Mouse (Mus musculus) embryonic facial prominence, embryonic 15.5 days (tissue): ENCODE measurements around the gene Dact3. TPM values are rescaled to one million over a fixed set of nuclear protein-coding genes. Genes with fewer than 3 reads are reported as not detected.

ENCODE experiments used
- ATAC-seq: fragments of 200-750 bp; cut with Nextera tagmentation; 2 replicates; pipeline ENCODE4 v1.8.0; 2017; ENCODE audit warnings: low read depth, moderate TSS enrichment; ENCODE audit not compliant: insufficient number of reproducible peaks, low FRiP score, low TSS enrichment
- H3K27ac ChIP-seq: fragments of 300-500 bp; sonication (generic); replicated peaks from 2 replicates; pipeline ENCODE4 v1.5.1; 2015; ENCODE audit warnings: mild to moderate bottlenecking, inconsistent platforms
- H3K27me3 ChIP-seq: fragments of 300-500 bp; sonication (generic); 2 replicates; pipeline ENCODE4 v1.6.1; 2015; ENCODE audit warnings: inconsistent platforms
- H3K36me3 ChIP-seq: fragments of 300-500 bp; sonication (generic); 2 replicates; pipeline ENCODE4 v1.6.1; 2015; ENCODE audit warnings: mild to moderate bottlenecking, inconsistent platforms
- H3K4me1 ChIP-seq: fragments of 300-500 bp; sonication (generic); 2 replicates; pipeline ENCODE4 v1.6.1; 2015; ENCODE audit warnings: inconsistent platforms
- H3K4me2 ChIP-seq: fragments of 300-500 bp; sonication (generic); replicated peaks from 2 replicates; pipeline ENCODE4 v1.6.1; 2015; ENCODE audit warnings: mild to moderate bottlenecking, inconsistent platforms
- H3K4me3 ChIP-seq: fragments of 300-500 bp; sonication (generic); replicated peaks from 2 replicates; pipeline ENCODE4 v1.5.1; 2015; ENCODE audit warnings: mild to moderate bottlenecking, inconsistent platforms
- H3K9ac ChIP-seq: fragments of 300-500 bp; sonication (generic); 2 replicates; pipeline ENCODE4 v1.6.1; 2015; ENCODE audit warnings: inconsistent platforms
- H3K9me3 ChIP-seq: fragments of 300-500 bp; sonication (generic); replicated peaks from 2 replicates; pipeline ENCODE4 v1.6.1; 2016; ENCODE audit warnings: inconsistent platforms
- WGBS: fragments of 180-500 bp; shearing (Covaris S2); methylation state at CpG from one replicate; pipeline ENCODE4 v1.1.7; 2015; 5-methylcytosine and 5-hydroxymethylcytosine counted together
- polyA plus RNA-seq: library from polyadenylated mRNA; unstranded; fragments of >200 nt; fragmentation: Nextera tagmentation; extraction: Ambion mirVana; gene quantifications from 2 replicates; pipeline ENCODE4 v1.2.1, GENCODE M21; 2015

Gene Dact3
- polyA plus RNA-seq, 1 experiment from 2014 or later = 5.4 TPM

GRCm38 (mm10) chr7:16842645-16843063 is 32.5 kb upstream of the Dact3 start, which contains the start of gene Prkd2:
TSS of gene Prkd2 (plus strand) at chr7:16842902.
- ATAC-seq = peak; percentile 87
- Histone ChIP-seq H3K36me3 (peaks cover 42% of the 10 kb centered on the region), H3K9ac (peak within 1 kb of the TSS; percentile 79), H3K9me3 (no peaks in the 10 kb centered on the region), H3K4me2 (peak within 1 kb of the TSS; percentile 93), H3K4me1 (peaks cover 33% of the 10 kb centered on the region), H3K27ac (peak within 1 kb of the TSS; percentile 94), H3K4me3 (peak within 1 kb of the TSS; percentile 65), H3K27me3 (no peaks in the 10 kb centered on the region)
- 1% methylated on average over 32 of the region's 32 CpGs for WGBS

- Histone ChIP-seq H3K27ac (peak overlapping the region; percentile 94), H3K27me3 (no peaks in the 10 kb centered on the region), H3K36me3 (peaks cover 32% of the 10 kb centered on the region), H3K4me3 (peak overlapping the region; percentile 65), H3K4me2 (peak overlapping the region; percentile 93), H3K9me3 (no peaks in the 10 kb centered on the region), H3K4me1 (peaks cover 33% of the 10 kb centered on the region), H3K9ac (peak overlapping the region; percentile 79)
- ATAC-seq = peak; percentile 39; the same call in 1 of the 2 replicates
- WGBS = under 1% methylated on average over 33 of the region's 33 CpGs
Measured at GRCm38 (mm10) chr7:16843441-16844171, 31.5 kb upstream of the Dact3 start.

- Histone ChIP-seq H3K4me1 (peaks cover 33% of the 10 kb centered on the region), H3K9ac (0 out of 2 replicates have a peak overlapping the region, but pooled peaks have one; percentile 12), H3K9me3 (no peaks in the 10 kb centered on the region), H3K27ac (peak overlapping the region; percentile 94), H3K36me3 (peaks cover 32% of the 10 kb centered on the region), H3K4me2 (peak overlapping the region; percentile 93), H3K4me3 (peak overlapping the region; percentile 65), H3K27me3 (no peaks in the 10 kb centered on the region)
- WGBS = 30% methylated on average over 3 of the region's 3 CpGs
- ATAC-seq = no peak
Measured at GRCm38 (mm10) chr7:16844696-16845071, 30.4 kb upstream of the Dact3 start.

- Histone ChIP-seq H3K27ac (peak overlapping the region; percentile 94), H3K4me3 (peak overlapping the region; percentile 65), H3K9me3 (no peaks in the 10 kb centered on the region), H3K9ac (peak overlapping the region; percentile 12; the same call in 1 of the 2 replicates), H3K4me1 (peaks cover 33% of the 10 kb centered on the region), H3K4me2 (peak overlapping the region; percentile 93), H3K36me3 (peaks cover 32% of the 10 kb centered on the region), H3K27me3 (no peaks in the 10 kb centered on the region)
- 23% methylated on average over 14 of the region's 14 CpGs for WGBS
- ATAC-seq = no peak
Measured at GRCm38 (mm10) chr7:16845072-16845819, 29.9 kb upstream of the Dact3 start.

- Histone ChIP-seq H3K27me3 (no peaks in the 10 kb centered on the region), H3K9ac (0 out of 2 replicates have a peak overlapping the region, but pooled peaks have one; percentile 12), H3K9me3 (no peaks in the 10 kb centered on the region), H3K36me3 (peaks cover 32% of the 10 kb centered on the region), H3K27ac (peak overlapping the region; percentile 94), H3K4me2 (peak overlapping the region; percentile 93), H3K4me1 (peaks cover 33% of the 10 kb centered on the region), H3K4me3 (peak overlapping the region; percentile 65)
- WGBS = 32% methylated on average over 10 of the region's 10 CpGs
- no peak for ATAC-seq
Measured at GRCm38 (mm10) chr7:16845820-16846167, 29.3 kb upstream of the Dact3 start.

GRCm38 (mm10) chr7:16846775-16847174 is 28.3 kb upstream of the Dact3 start:
- ATAC-seq = no peak
- Histone ChIP-seq H3K9me3 (no peaks in the 10 kb centered on the region), H3K36me3 (peaks cover 33% of the 10 kb centered on the region), H3K4me2 (no peak overlapping the region), H3K4me3 (no peak overlapping the region), H3K4me1 (peaks cover 30% of the 10 kb centered on the region), H3K9ac (no peak overlapping the region), H3K27me3 (no peaks in the 10 kb centered on the region), H3K27ac (no peak overlapping the region)
- WGBS = 92% methylated on average over 5 of the region's 5 CpGs

- Histone ChIP-seq H3K9ac (no peak overlapping the region), H3K27ac (no peak overlapping the region), H3K4me2 (no peak overlapping the region), H3K9me3 (no peaks in the 10 kb centered on the region), H3K36me3 (peaks cover 38% of the 10 kb centered on the region), H3K4me3 (no peak overlapping the region), H3K4me1 (peaks cover 24% of the 10 kb centered on the region), H3K27me3 (no peaks in the 10 kb centered on the region)
- no peak for ATAC-seq
- WGBS = 89% methylated on average over 19 of the region's 19 CpGs
Measured at GRCm38 (mm10) chr7:16847507-16847906, 27.6 kb upstream of the Dact3 start.

- no peak for ATAC-seq
- no peak overlapping the region for H3K4me2 ChIP-seq
- H3K36me3 ChIP-seq = peaks cover 49% of the 10 kb centered on the region
- H3K9ac ChIP-seq = no peak overlapping the region
- H3K9me3 ChIP-seq = no peaks in the 10 kb centered on the region
- no peaks in the 10 kb centered on the region for H3K27me3 ChIP-seq
- no peak overlapping the region for H3K4me3 ChIP-seq
- no peak overlapping the region for H3K27ac ChIP-seq
- H3K4me1 ChIP-seq = peaks cover 23% of the 10 kb centered on the region
- 26% methylated on average over 17 of the region's 17 CpGs for WGBS
Measured at GRCm38 (mm10) chr7:16848579-16848978, 26.5 kb upstream of the Dact3 start.

GRCm38 (mm10) chr7:16851636-16852035 is 23.5 kb upstream of the Dact3 start:
- no peak overlapping the region for H3K27ac ChIP-seq
- peaks cover 77% of the 10 kb centered on the region for H3K36me3 ChIP-seq
- WGBS = 92% methylated on average over 4 of the region's 4 CpGs
- no peak overlapping the region for H3K4me3 ChIP-seq
- no peak overlapping the region for H3K4me2 ChIP-seq
- H3K27me3 ChIP-seq = no peaks in the 10 kb centered on the region
- H3K9ac ChIP-seq = no peak overlapping the region
- H3K4me1 ChIP-seq = no peaks in the 10 kb centered on the region
- no peak for ATAC-seq
- H3K9me3 ChIP-seq = no peaks in the 10 kb centered on the region

- peaks cover 91% of the 10 kb centered on the region for H3K36me3 ChIP-seq
- no peak; the same call in 1 of the 2 replicates for ATAC-seq
- H3K4me3 ChIP-seq = no peak overlapping the region
- H3K27me3 ChIP-seq = no peaks in the 10 kb centered on the region
- H3K27ac ChIP-seq = 0 out of 2 replicates have a peak overlapping the region, but pooled peaks have one; percentile 11
- WGBS = 77% methylated on average over 14 of the region's 14 CpGs
- no peaks in the 10 kb centered on the region for H3K9me3 ChIP-seq
- H3K4me2 ChIP-seq = no peak overlapping the region
- H3K4me1 ChIP-seq = no peaks in the 10 kb centered on the region
- no peak overlapping the region for H3K9ac ChIP-seq
Measured at GRCm38 (mm10) chr7:16853302-16853831, 21.8 kb upstream of the Dact3 start.

GRCm38 (mm10) chr7:16858336-16858735 is 16.8 kb upstream of the Dact3 start:
- H3K4me1 ChIP-seq = no peaks in the 10 kb centered on the region
- H3K9me3 ChIP-seq = no peaks in the 10 kb centered on the region
- peaks cover 83% of the 10 kb centered on the region for H3K36me3 ChIP-seq
- H3K4me3 ChIP-seq = no peak overlapping the region
- WGBS = 24% methylated on average over 17 of the region's 17 CpGs
- ATAC-seq = no peak
- H3K27me3 ChIP-seq = no peaks in the 10 kb centered on the region
- no peak overlapping the region for H3K9ac ChIP-seq
- no peak overlapping the region for H3K27ac ChIP-seq
- H3K4me2 ChIP-seq = no peak overlapping the region
